Comparison of ENCODE assay signal across 9 mouse cellular contexts in the genomic region with DNA sequence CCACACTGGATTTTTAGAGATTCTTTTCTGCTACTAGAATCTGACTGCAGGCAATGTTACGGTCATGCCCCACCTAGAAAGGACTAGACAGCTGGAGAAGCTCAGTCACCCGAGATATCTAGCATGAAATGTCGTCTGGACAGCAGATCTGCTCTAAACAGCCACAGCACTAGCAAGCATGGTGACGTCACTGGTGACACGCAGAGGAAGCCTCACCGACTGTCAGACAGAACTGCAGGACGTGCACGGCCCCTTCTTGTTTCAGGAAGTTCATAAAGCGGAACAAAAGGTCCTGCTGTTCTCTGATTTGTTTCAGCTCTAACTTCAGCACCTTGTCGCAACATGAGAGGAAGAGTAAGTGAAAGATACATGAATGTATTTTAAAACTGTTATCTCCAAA. TPM values are rescaled to one million over a fixed set of nuclear protein-coding genes. Genes with fewer than 3 reads are reported as not detected.
DNase-seq lines count a peak whose midpoint lies in the region; ATAC-seq and TF ChIP-seq lines count a peak whose summit lies in the region.
"Had no signal": no experiment of that assay in that cellular context is flagged by ENCODE, and none has a peak within 500 bp of the region (broad histone marks: within the 10 kb centered on the region; RNA-seq: fewer than 3 reads in every experiment).

No protein-coding gene starts in this region.

- peaks cover 0 to 8% of the 10 kb centered on the region in 2 experiments; a peak in 1 of 4 replicates for H3K4me1 ChIP-seq in CH12.LX (ENCODE audit: control insufficient read depth in 1 of 2, insufficient read depth in 2 of 2)
- H3K4me1 ChIP-seq in liver, embryonic 13.5 days (replicated peaks), result peaks cover 5% of the 10 kb centered on the region; the same call in 1 of the 2 replicates
- H3K4me1 ChIP-seq in intestine, embryonic 15.5 days (replicated peaks), result no peaks in the 10 kb centered on the region

- H3K9me3 ChIP-seq in CH12.LX (replicated peaks; ENCODE audit: low read length), result no peaks in the 10 kb centered on the region
- no peaks in the 10 kb centered on the region for H3K9me3 ChIP-seq in liver, embryonic 13.5 days (replicated peaks)
- no peaks in the 10 kb centered on the region for H3K9me3 ChIP-seq in intestine, embryonic 15.5 days
- H3K9me3 ChIP-seq: G1E had no signal

- intact Hi-C loops in gastrocnemius, postnatal 36 days (cut with DNase I), result no loop called here

- in situ Hi-C loops in CH12.LX (cut with MboI; ENCODE audit: low pct_ligation_motif_present, low pct_unique_long_range_greater_than_20kb, low sequenced_read_pairs), result no loop called here

- DNase-seq in gastrocnemius, adult 18-20 months (ENCODE audit: low spot score), result peak; percentile 15
- DNase-seq in gastrocnemius, postnatal 36 days, result no peak
- DNase-seq in CH12.LX (ENCODE audit: extremely low read depth), result peak; percentile 49
- peak; percentile 8 for DNase-seq in gastrocnemius, postnatal 25 days
- peak; percentile 57 for DNase-seq in liver, embryonic 13.5 days
- DNase-seq in spleen, adult 18-20 months, result peak; percentile 27 to 40
- DNase-seq in cerebellum, adult 9-11 months, result no peak

- dilution Hi-C loops in CH12.LX (cut with MboI; ENCODE audit: extremely low pct_ligation_motif_present, extremely low pct_unique_long_range_greater_than_20kb, low sequenced_read_pairs), result no loop called here

- peaks cover 8 to 41% of the 10 kb centered on the region in 2 experiments for H3K36me3 ChIP-seq in CH12.LX (replicated peaks in 1 of 2; ENCODE audit: control insufficient read depth in 1 of 2, insufficient read depth in 1 of 2, low read length in 1 of 2)
- peaks cover 18% of the 10 kb centered on the region; the same call in 1 of the 2 replicates for H3K36me3 ChIP-seq in liver, embryonic 13.5 days
- peaks cover 3% of the 10 kb centered on the region; the same call in 1 of the 2 replicates for H3K36me3 ChIP-seq in intestine, embryonic 15.5 days

- no peak overlapping the region for H3K4me3 ChIP-seq in CH12.LX (replicated peaks in 1 of 3; ENCODE audit: low read depth in 2 of 3, low read length in 2 of 3, poor library complexity in 1 of 3)
- H3K4me3 ChIP-seq in liver, embryonic 13.5 days (replicated peaks), result 0 out of 2 replicates have a peak overlapping the region, but pooled peaks have one; percentile 3
- H3K4me3 ChIP-seq in intestine, embryonic 15.5 days (replicated peaks), result no peak overlapping the region

- TF ChIP-seq EP300 in CH12.LX (IDR thresholded peaks at IDR 0.05; ENCODE audit: low read length), result no peak

- WGBS in liver, embryonic 13.5 days (ENCODE audit: insufficient replicate concordance), result 22% methylated on average over 10 of the region's 10 CpGs
- WGBS in intestine, embryonic 15.5 days, result 77% methylated on average over 10 of the region's 10 CpGs

- no peak for TF ChIP-seq POLR2A in CH12.LX (IDR thresholded peaks at IDR 0.05; ENCODE audit: low read depth, low read length)

- no peak for TF ChIP-seq CTCF in CH12.LX (conservative IDR thresholded peaks at IDR 0.05 in 1 of 2, IDR thresholded peaks at IDR 0.05 in 1 of 2; ENCODE audit: low read depth in 2 of 2, low read length in 2 of 2)

- H3K4me2 ChIP-seq in CH12.LX (ENCODE audit: insufficient read depth, low read depth, poor library complexity, severe bottlenecking), result no peak overlapping the region
- peak overlapping the region; percentile 22; the same call in 1 of the 2 replicates for H3K4me2 ChIP-seq in liver, embryonic 13.5 days
- no peak overlapping the region for H3K4me2 ChIP-seq in intestine, embryonic 15.5 days (replicated peaks)

- no peaks in the 10 kb centered on the region for H3K27me3 ChIP-seq in CH12.LX (replicated peaks)
- no peaks in the 10 kb centered on the region for H3K27me3 ChIP-seq in liver, embryonic 13.5 days
- no peaks in the 10 kb centered on the region for H3K27me3 ChIP-seq in intestine, embryonic 15.5 days (replicated peaks)

- H3K9ac ChIP-seq in CH12.LX (ENCODE audit: insufficient read depth, low read depth), result no peak overlapping the region
- no peak overlapping the region for H3K9ac ChIP-seq in liver, embryonic 13.5 days
- H3K9ac ChIP-seq in intestine, embryonic 15.5 days, result no peak overlapping the region

- ATAC-seq in liver, embryonic 13.5 days (ENCODE audit: low read depth), result peak; percentile 93
- ATAC-seq in intestine, embryonic 15.5 days, result no peak

- no peak for TF ChIP-seq RAD21 in CH12.LX (IDR thresholded peaks at IDR 0.05; ENCODE audit: low read depth, low read length)

- no peaks in the 10 kb centered on the region for H3K79me2 ChIP-seq in CH12.LX (replicated peaks; ENCODE audit: control insufficient read depth, extremely low read depth, insufficient read depth, poor library complexity, severe bottlenecking)

- H3K27ac ChIP-seq in CH12.LX (ENCODE audit: insufficient read depth, low read depth), result no peak overlapping the region
- no peak overlapping the region; the same call in 1 of the 2 replicates for H3K27ac ChIP-seq in liver, embryonic 13.5 days
- H3K27ac ChIP-seq in intestine, embryonic 15.5 days, result no peak overlapping the region

TF ChIP-seq in CH12.LX, 34 proteins besides CTCF, POLR2A, EP300 and RAD21:
- no peak for TF ChIP-seq USF1 (IDR thresholded peaks at IDR 0.05; ENCODE audit: low read depth, low read length)
- no peak for TF ChIP-seq SIN3A (IDR thresholded peaks at IDR 0.05; ENCODE audit: low read length)
- TF ChIP-seq MEF2A (IDR thresholded peaks at IDR 0.05; ENCODE audit: borderline replicate concordance, low read depth, low read length), result no peak
- TF ChIP-seq ZMIZ1 (IDR thresholded peaks at IDR 0.05; ENCODE audit: low read depth, low read length), result no peak
- no peak for TF ChIP-seq ZNF384 (IDR thresholded peaks at IDR 0.05; ENCODE audit: low read depth, low read length)
TF ChIP-seq in CH12.LX: peak in this region for 0.

RNA-seq across cellular contexts. Expression of a gene that starts 34.7 kb away (rescaled TPM):
- total RNA-seq in gastrocnemius, adult 18-20 months (2021), result 10 to 100 TPM; 12.8 to 13.6 TPM
- 10 to 100 TPM in 1 of 2 experiments, 1 to 10 TPM in 1; 9.9 to 11.9 TPM for total RNA-seq in gastrocnemius, postnatal 36 days (2021)
- total RNA-seq in CH12.LX (2012; rRNA removed) (8.0 and 8.7 TPM in 2 replicates), CH12.LX (2014; rRNA removed) (13.9 and 17.4 TPM in 2 replicates)
- polyA plus RNA-seq in CH12.LX (2012; ENCODE audit: insufficient read length, low read depth), result 10.0 and 10.6 TPM in 2 replicates
- 10 to 100 TPM; 12.1 to 12.4 TPM for total RNA-seq in gastrocnemius, postnatal 25 days (2021)
- 11.8 and 15.6 TPM in 2 replicates for polyA plus RNA-seq in liver, embryonic 13.5 days (2015; fragmentation: Nextera tagmentation; extraction: Ambion mirVana)
- polyA plus RNA-seq in intestine, embryonic 15.5 days (2015; fragmentation: Nextera tagmentation; extraction: Ambion mirVana), result 31.3 and 35.2 TPM in 2 replicates

RNA-seq across cellular contexts. Expression of a gene that starts 52.3 kb away (rescaled TPM):
- total RNA-seq in gastrocnemius, adult 18-20 months (2021), result not detected
- total RNA-seq in gastrocnemius, postnatal 36 days (2021), result under 1 TPM; 0.44 to 0.77 TPM
- total RNA-seq in CH12.LX (2012; rRNA removed) (0.67 TPM in 1 of 2 replicates, not detected in the other), CH12.LX (2014; rRNA removed) (not detected in 2 replicates)
- 3.9 and 9.4 TPM in 2 replicates for polyA plus RNA-seq in CH12.LX (2012; ENCODE audit: insufficient read length, low read depth)
- total RNA-seq in gastrocnemius, postnatal 25 days (2021), result under 1 TPM in 1 of 2 experiments, not detected in 1; 0.51 TPM
- polyA plus RNA-seq in liver, embryonic 13.5 days (2015; fragmentation: Nextera tagmentation; extraction: Ambion mirVana), result not detected in 2 replicates
- not detected in 2 replicates for polyA plus RNA-seq in intestine, embryonic 15.5 days (2015; fragmentation: Nextera tagmentation; extraction: Ambion mirVana)

Comparison
In these comparisons a context has a peak if more than half of its experiments do, and no peak if none do; other contexts are left out.
1. DNase-seq: peak in gastrocnemius, adult 18-20 months (single experiment), CH12.LX (single experiment), gastrocnemius, postnatal 25 days (single experiment), liver, embryonic 13.5 days (single experiment) and spleen, adult 18-20 months (2 of 2); none in gastrocnemius, postnatal 36 days (0 of 2) and cerebellum, adult 9-11 months (single experiment).